Mouse (Mus musculus) G1E-ER4 (cell line): ENCODE results near the gene Hpdl. TPM values are rescaled to one million over a fixed set of nuclear protein-coding genes. Genes with fewer than 3 reads are reported as not detected.

Source experiments
- GATA1 ChIP-seq: IDR thresholded peaks from one replicate; pipeline ENCODE4 v1.8.0; 2012; ENCODE audit warnings: low read length, inconsistent platforms
- polyA plus RNA-seq: library from polyadenylated mRNA; stranded (reverse); fragments of >175 nt; gene quantifications from 2 replicates; pipeline ENCODE4 v1.2.3, GENCODE M21; 2012

The Hpdl gene
- polyA plus RNA-seq, 1 experiment, result 0.26 TPM

GRCm38 (mm10) chr4:116817486-116817885 is 4.0 kb downstream of the Hpdl start:
- TF ChIP-seq GATA1, result no peak

GRCm38 (mm10) chr4:116815276-116815675 is 6.2 kb downstream of the Hpdl start:
- TF ChIP-seq GATA1, result no peak

- no peak for TF ChIP-seq GATA1
Measured at GRCm38 (mm10) chr4:116811012-116811411, 10.5 kb downstream of the Hpdl start.

- no peak for TF ChIP-seq GATA1
Measured at GRCm38 (mm10) chr4:116807197-116808129, 14.0 kb downstream of the Hpdl start, which contains the start of the genes Toe1 and Mutyh. TSS of gene Toe1 (minus strand) at chr4:116807640. TSS of gene Mutyh (plus strand) at chr4:116807723.

- TF ChIP-seq GATA1, result no peak
Measured at GRCm38 (mm10) chr4:116799901-116800300, 21.6 kb downstream of the Hpdl start.

GRCm38 (mm10) chr4:116796442-116797110 is 24.9 kb downstream of the Hpdl start:
- TF ChIP-seq GATA1, result no peak

GRCm38 (mm10) chr4:116794273-116794672 is 27.2 kb downstream of the Hpdl start:
- TF ChIP-seq GATA1, result no peak

- no peak for TF ChIP-seq GATA1
Measured at GRCm38 (mm10) chr4:116792453-116792852, 29.1 kb downstream of the Hpdl start.

- no peak for TF ChIP-seq GATA1
Measured at GRCm38 (mm10) chr4:116788956-116789355, 32.6 kb downstream of the Hpdl start.

GRCm38 (mm10) chr4:116787985-116788760 is 33.3 kb downstream of the Hpdl start:
- TF ChIP-seq GATA1, result no peak

- no peak for TF ChIP-seq GATA1
Measured at GRCm38 (mm10) chr4:116786587-116786986, 34.9 kb downstream of the Hpdl start.

GRCm38 (mm10) chr4:116782171-116782570 is 39.3 kb downstream of the Hpdl start:
- TF ChIP-seq GATA1, result no peak

- TF ChIP-seq GATA1, result no peak
Measured at GRCm38 (mm10) chr4:116781366-116781765, 40.1 kb downstream of the Hpdl start.

- TF ChIP-seq GATA1, result no peak
Measured at GRCm38 (mm10) chr4:116780541-116780940, 41.0 kb downstream of the Hpdl start.

GRCm38 (mm10) chr4:116777079-116777478 is 44.4 kb downstream of the Hpdl start:
- no peak for TF ChIP-seq GATA1

- TF ChIP-seq GATA1, result no peak
Measured at GRCm38 (mm10) chr4:116776391-116776790, 45.1 kb downstream of the Hpdl start.

Other genes with a start within 250 kb of the Hpdl start
- gene Ccdc17, start 225.1 kb downstream of the Hpdl start, polyA plus RNA-seq, result 0.43 and 0.97 TPM in 2 replicates
- gene Nasp, start 193.8 kb downstream of the Hpdl start, polyA plus RNA-seq, result 5.1 and 27.5 TPM in 2 replicates
- gene Akr1a1, start 170.0 kb downstream of the Hpdl start, polyA plus RNA-seq, result 151 and 175 TPM in 2 replicates
- gene Prdx1, start 136.2 kb downstream of the Hpdl start, polyA plus RNA-seq, result 7.0 and 8.1 TPM in 2 replicates
- gene Mmachc, start 113.3 kb downstream of the Hpdl start, polyA plus RNA-seq, result 1.1 and 1.5 TPM in 2 replicates
- gene Ccdc163, start 113.2 kb downstream of the Hpdl start, polyA plus RNA-seq, result 2.8 and 2.9 TPM in 2 replicates
- 1.2 and 1.3 TPM in 2 replicates for gene Tesk2, start 100.8 kb downstream of the Hpdl start, polyA plus RNA-seq
- gene Toe1, start 14.1 kb downstream of the Hpdl start, polyA plus RNA-seq, result 1.5 and 5.1 TPM in 2 replicates
- 7.2 and 8.5 TPM in 2 replicates for gene Mutyh, start 14.0 kb downstream of the Hpdl start, polyA plus RNA-seq
- gene Zswim5, start 55.7 kb upstream of the Hpdl start, polyA plus RNA-seq, result not detected in 2 replicates
- 31.1 and 62.7 TPM in 2 replicates for gene Urod, start 172.7 kb upstream of the Hpdl start, polyA plus RNA-seq
- gene Hectd3, start 173.6 kb upstream of the Hpdl start, polyA plus RNA-seq, result 10.5 and 24.4 TPM in 2 replicates
- 4.5 and 6.2 TPM in 2 replicates for gene Eif2b3, start 197.7 kb upstream of the Hpdl start, polyA plus RNA-seq